Mouse (Mus musculus): Measurements from ENCODE around the gene Gjd3.

- TF ChIP-seq CTCF (IDR thresholded peaks at IDR 0.05; ENCODE audit: extremely low read depth, insufficient read depth, insufficient read length, insufficient replicate concordance), result no peak
- TF ChIP-seq POLR2A (IDR thresholded peaks at IDR 0.05; ENCODE audit: low read depth, low read length), result no peak
Measured at GRCm38 (mm10) chr11:98947969-98948569, 34.7 kb downstream of the Gjd3 start.

All from spleen, adult 2 months (tissue).